Mouse (Mus musculus): ENCODE results near the gene Sycp2. TPM values are rescaled to one million over a fixed set of nuclear protein-coding genes. Genes with fewer than 3 reads are reported as not detected.

Gene Sycp2
- total RNA-seq, 2 experiments from 2014 or later: 1.3 to 2.4 TPM

DNA sequence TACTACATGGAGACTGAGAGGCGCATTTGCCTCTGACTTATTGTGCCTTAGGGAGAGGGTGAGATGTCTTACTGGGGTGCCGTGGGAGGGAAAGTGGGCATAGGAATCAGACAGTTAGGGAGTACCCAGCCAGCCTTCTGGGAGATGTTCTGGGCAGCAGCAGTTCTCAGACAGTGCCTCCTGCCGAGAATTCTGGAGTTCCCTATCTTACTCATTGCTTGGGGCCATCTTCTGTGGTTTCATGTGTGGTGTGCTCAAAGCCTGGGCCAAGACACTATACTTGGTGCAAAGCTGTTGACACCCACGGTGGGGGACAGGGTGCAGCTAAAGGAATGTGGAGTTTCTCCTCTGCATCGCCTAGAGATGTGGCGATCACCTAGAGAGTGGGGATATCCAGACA, 102.8 kb downstream of the Sycp2 start:
- DNase-seq (ENCODE audit: low spot score in 2 of 2): peak in 1 of 2 experiments; percentile 34

DNA sequence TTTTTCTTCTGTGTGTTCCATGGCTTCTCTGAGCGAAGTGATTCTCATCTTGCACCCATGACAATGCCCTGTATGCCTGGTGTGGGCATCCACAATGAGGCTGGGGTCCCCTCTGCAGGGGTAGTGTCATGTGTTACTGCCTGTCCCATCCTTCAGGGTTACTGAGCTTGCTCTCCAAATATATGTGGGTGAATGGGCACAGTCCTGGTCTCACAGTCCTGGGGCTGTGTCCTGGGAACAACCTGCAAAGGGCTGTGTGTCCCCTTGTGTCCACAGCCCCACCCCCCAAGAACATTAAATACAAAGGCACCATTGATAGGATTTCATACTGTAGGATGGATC, 103.3 kb downstream of the Sycp2 start:
- DNase-seq (ENCODE audit: low spot score in 2 of 2): no peak

DNA sequence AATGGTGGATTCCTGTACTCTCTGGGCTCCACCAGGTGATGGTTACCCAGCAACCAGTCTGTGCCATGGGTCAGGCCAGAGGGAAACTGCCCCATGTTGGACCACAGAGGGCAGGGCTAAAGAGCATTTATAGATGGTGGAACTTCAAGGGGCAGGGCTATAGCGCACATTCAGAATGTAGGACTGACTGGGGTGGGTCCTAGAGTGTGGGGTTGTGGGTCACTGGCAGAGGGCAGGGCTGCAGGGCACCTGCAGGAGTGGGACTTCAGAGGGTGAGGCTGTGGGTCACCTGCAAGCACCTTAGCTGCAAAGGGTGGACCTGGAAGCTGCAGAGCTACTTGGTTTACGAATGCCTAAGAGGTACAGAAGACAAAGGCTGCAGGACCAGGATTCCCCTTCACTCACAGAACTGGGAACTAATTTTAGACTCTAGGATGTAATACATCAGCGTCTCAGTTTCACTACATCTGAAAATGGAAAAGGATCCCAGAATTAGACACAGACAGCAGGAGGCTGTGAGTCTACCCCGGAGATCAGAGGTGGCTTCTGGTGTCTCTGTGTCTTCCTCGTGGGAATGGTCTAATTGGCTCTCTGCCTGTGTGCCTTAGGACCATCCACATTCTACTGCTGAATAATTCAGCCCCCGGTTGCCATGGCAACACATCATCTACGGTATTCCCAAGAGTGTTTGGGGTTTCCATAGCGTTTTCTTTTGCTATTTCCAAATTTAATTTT, 103.9 kb downstream of the Sycp2 start:
- DNase-seq (ENCODE audit: low spot score in 2 of 2): peak in 1 of 2 experiments; percentile 43

Other genes starting within 250 kb of the Sycp2 start
- 1 to 10 TPM; 8.1 to 8.2 TPM for gene Ppp1r3d, start 6.8 kb upstream of the Sycp2 start, total RNA-seq (2021)
- 10 to 100 TPM; 62.9 to 66.0 TPM for gene Fam217b, start 6.8 kb upstream of the Sycp2 start, total RNA-seq (2021)
- gene Cdh26, start 22.8 kb upstream of the Sycp2 start, total RNA-seq (2021): not detected

Data from left cerebral cortex, adult 18-20 months (tissue).